Mouse (Mus musculus): ENCODE measurements at regions not wholly inside any gene's neighbourhood (a gene's known extent, or its start where the extent isn't known, plus 50 kb on each side); places are given as distances from the start of the nearest gene placed in this dataset.

DNA sequence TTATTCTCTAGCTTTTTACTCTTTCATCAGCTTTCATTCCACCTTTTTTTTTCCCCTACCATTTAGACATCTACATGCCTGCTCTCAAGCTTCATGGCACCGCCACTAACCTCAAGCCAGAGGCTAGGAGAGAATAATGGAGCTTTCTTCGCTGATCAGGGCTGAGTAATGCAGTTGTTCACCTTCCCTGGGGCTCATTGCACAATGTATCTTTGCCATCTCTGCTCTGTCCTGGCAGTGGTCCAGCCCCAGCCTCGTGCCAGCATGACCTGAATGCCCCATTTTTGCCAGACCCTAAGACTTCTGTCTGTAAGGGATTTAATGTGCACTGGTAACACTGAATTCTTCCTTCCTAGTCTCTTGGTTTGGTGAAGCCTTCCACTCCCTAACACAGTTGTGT, 79.6 kb upstream of the Ifne start:
- TF ChIP-seq POLR2A (IDR thresholded peaks at IDR 0.05; ENCODE audit: borderline replicate concordance, control insufficient read depth, low read depth, low read length), result no peak
- TF ChIP-seq CTCF (IDR thresholded peaks at IDR 0.05; ENCODE audit: control insufficient read depth, insufficient read depth, low read length), result no peak
